Mouse (Mus musculus): Measurements from ENCODE around the gene Pigk.

GRCm38 (mm10) chr3:152866035-152866965, 152.4 kb downstream of the Pigk start:
- no peak for TF ChIP-seq CTCF (conservative IDR thresholded peaks at IDR 0.05; ENCODE audit: low read length)
- no peak for TF ChIP-seq POU5F1 (IDR thresholded peaks at IDR 0.05; ENCODE audit: borderline replicate concordance, low read length)
- TF ChIP-seq NANOG (IDR thresholded peaks at IDR 0.05; ENCODE audit: borderline replicate concordance, low read length) = no peak
